Mouse (Mus musculus) frontal cortex, postnatal 36 days (tissue): ENCODE data around the gene Srgn.
"Not testable (repeated sequence)": the region's sequence is repeated elsewhere in the genome, so short reads cannot be mapped to it uniquely, and the experiment has no call there.

Experiments
- DNase-seq, 2 experiments: peaks; one replicate each; pipeline ENCODE4 v3.0.0; 2022; ENCODE audit warnings: low spot score in 2 of 2

The Srgn gene

GRCm38 (mm10) chr10:62485878-62486582 is 41.2 kb downstream of the Srgn start:
- DNase-seq = peak in 1 of 2 experiments; percentile 17

DNA sequence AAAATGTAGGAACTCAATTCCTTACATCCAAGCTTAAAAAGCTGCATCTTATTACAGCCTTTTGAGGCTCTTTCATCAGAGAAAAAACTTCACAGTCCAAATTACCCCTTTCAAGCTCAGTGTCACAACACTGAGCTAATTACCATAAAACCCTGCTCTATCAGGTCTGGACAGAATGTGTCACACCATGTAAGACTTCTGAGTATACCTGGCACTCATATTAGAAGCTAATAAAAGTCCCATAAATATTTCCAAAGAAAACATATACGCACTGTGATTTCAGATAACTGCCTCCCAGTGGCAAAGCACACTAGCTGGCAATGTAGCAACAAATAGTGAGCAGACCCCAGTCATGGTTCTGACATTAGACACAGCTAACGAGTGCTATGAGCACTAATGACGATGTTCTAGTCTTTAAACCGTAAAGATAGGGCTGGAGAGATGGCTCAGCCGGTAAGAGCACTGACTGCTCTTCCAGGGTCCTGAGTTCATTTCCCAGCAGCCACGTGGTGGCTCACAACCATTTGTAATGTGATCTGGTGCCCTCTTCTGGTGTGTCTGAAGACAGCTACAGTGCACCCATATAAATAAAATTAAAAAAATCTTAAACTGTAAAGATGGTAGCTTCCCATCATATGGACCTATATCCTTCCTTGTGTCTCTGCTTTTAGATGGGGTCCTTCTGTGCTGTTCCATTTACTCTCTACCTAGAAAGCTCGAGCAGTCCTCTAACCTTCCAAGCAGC is 46.0 kb downstream of the Srgn start:
- no peak for DNase-seq

GRCm38 (mm10) chr10:62476980-62477379 is 50.3 kb downstream of the Srgn start:
- no peak for DNase-seq

DNA sequence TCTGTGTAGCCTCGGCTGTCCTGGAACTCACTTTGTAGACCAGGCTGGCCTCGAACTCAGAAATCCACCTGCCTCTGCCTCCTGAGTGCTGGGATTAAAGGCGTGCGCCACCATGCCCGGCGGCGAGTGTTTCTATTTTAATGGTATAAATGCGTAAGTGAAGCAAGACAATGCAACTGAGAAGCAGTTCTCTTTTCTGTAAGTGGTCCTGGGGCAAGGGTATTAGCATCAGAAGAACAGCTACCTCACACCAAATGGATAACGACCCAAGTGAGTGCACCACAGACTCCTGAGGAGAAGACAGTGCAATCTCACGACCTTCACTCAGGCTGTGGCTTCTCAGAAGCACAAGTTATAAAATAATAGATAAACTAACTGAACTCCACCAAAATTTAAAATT is 52.3 kb downstream of the Srgn start:
- DNase-seq = no peak

DNA sequence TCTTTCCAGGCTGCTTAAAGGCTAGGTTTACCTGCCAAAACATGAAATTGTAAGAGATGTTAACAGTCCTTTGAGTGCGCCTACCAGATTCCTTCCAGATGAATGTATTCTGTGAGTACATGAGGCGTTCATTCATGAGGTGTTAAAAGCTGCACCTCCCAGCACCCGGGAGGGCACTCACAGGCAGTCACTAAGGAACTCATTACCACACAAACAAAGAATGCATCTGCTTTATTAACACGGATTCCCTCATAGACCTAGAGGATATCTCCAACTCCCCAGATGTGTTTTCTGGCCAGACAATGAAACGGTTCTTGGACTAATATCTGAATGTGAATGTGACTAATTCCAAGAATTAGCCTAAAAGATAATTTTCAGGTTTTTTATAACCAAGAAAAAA is 56.1 kb downstream of the Srgn start:
- no peak for DNase-seq

DNA sequence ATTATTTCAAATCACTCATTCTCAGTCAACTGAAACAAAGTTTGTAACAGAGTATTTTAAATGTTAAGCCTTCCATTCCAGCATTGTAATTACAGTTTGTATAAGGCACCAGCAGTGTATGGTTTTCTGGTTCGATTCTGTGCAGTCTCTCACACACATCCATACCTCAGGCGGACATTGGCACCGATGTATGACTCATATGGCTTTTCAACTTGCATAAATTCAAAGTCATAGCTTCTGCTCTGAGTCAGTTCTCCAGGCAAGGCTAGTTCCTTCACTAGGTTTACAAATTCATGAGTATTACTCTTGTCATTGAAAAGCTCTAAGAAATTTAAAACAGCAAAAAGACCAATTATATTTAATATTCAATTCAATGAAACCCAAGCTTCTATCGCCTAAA is 57.5 kb downstream of the Srgn start:
- DNase-seq = no peak

- DNase-seq = no peak
Measured at GRCm38 (mm10) chr10:62461321-62461720, 65.9 kb downstream of the Srgn start.

DNA sequence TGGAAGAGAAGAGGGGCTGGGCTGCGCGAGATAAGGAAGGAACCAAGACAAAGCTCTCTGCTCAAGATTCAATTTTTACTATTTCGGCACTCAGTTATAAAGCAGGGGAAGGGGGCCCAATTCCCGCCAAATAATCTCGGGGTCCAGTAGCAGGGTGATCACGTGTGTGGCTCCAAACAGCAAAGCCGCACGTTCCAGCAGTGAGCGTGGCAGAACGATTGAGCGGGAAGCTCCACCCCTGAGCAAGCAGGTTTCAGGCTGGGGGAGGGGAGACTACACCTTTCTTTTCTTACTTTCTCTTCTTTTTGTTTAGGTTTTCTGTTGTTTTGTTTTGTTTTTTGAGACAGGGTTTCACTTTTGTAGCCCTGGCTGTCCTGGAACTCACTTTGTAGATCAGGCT is 75.2 kb downstream of the Srgn start:
- not testable (repeated sequence) for DNase-seq

- DNase-seq = no peak
Measured at GRCm38 (mm10) chr10:62450280-62450640, 77.0 kb downstream of the Srgn start.

DNA sequence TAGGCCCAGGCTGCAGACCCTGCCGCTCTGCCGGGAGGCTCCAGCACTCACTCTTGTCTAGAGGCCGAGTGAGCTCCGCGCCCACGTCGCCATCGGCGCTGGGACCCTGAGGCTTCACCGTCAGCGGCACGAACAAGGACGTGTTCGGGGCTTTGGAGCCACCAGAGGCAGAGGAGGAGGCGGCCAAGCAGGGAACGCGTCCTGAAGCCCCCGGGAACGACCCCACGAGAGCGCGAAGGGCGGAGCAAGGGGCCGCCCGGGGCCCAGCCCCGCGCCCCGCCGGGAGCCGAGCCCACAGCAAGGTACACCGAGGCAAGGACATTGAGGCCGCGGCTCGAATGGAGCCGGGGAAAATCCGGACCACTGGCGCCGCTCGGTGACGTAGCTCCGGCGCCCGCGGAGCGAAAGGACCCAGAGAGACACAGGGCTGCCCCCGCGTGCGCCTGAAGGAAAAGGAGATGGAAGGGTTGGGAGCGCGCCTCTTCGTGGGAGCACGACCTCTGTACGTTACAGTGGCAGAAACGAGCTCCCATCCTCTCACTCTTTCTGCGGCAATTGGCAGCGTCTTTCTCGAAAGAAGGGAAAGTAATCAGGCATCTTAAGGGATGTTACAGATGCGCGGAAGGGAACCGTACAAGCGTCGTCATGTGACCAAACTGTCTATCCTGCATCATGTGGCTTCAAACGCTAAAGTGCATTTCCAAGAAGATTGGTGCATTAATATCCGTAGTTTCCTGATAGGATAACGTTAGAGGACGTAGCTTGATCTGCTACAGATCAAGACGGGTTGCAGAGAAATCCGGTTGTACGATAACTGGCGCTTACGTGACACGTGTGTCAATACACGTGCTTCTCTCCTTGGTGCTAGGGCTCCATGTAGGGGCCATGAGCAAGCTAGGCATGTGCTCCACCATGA is 77.6 kb downstream of the Srgn start, which contains the start of the genes 4930507D05Rik and Supv3l1:
4930507D05Rik (plus strand) TSS at position 126 of the 916 bp plus-strand sequence.
Supv3l1 (minus strand) TSS at position 375 of the 916 bp plus-strand sequence.
- peak; percentile 93 to 94 for DNase-seq
